Mouse (Mus musculus) lung, embryonic 15.5 days (tissue): Measurements from ENCODE around the gene Ece1. TPM values are rescaled to one million over a fixed set of nuclear protein-coding genes. Genes with fewer than 3 reads are reported as not detected.

Experiments
- ATAC-seq: fragments of 200-750 bp; cut with Nextera tagmentation; 2 replicates; pipeline ENCODE4 v1.8.0; 2017; ENCODE audit warnings: moderate number of reproducible peaks, borderline replicate concordance; ENCODE audit not compliant: low FRiP score, low TSS enrichment; ENCODE audit errors: extremely low read depth
- H3K27ac ChIP-seq: fragments of 300-500 bp; sonication (generic); 2 replicates; pipeline ENCODE4 v1.5.1; 2015; ENCODE audit warnings: moderate library complexity, mild to moderate bottlenecking, inconsistent platforms
- H3K27me3 ChIP-seq: fragments of 300-500 bp; sonication (generic); 2 replicates; pipeline ENCODE4 v1.6.1; 2015; ENCODE audit warnings: inconsistent platforms
- H3K36me3 ChIP-seq: fragments of 300-500 bp; sonication (generic); 2 replicates; pipeline ENCODE4 v1.6.1; 2015; ENCODE audit warnings: inconsistent platforms
- H3K4me1 ChIP-seq: fragments of 300-500 bp; sonication (generic); 2 replicates; pipeline ENCODE4 v1.6.1; 2015; ENCODE audit warnings: inconsistent platforms
- H3K4me2 ChIP-seq: fragments of 300-500 bp; sonication (generic); 2 replicates; pipeline ENCODE4 v1.6.1; 2015; ENCODE audit warnings: inconsistent platforms, mild to moderate bottlenecking, moderate library complexity
- H3K4me3 ChIP-seq: fragments of 300-500 bp; sonication (generic); 2 replicates; pipeline ENCODE4 v1.5.1; 2015; ENCODE audit warnings: mild to moderate bottlenecking, inconsistent platforms
- H3K9ac ChIP-seq: fragments of 300-500 bp; sonication (generic); 2 replicates; pipeline ENCODE4 v1.6.1; 2015; ENCODE audit warnings: inconsistent platforms
- H3K9me3 ChIP-seq: fragments of 300-500 bp; sonication (generic); 2 replicates; pipeline ENCODE4 v1.6.1; 2016; ENCODE audit warnings: inconsistent platforms
- WGBS: fragments of 180-500 bp; shearing (Covaris S2); methylation state at CpG from one replicate; pipeline ENCODE4 v1.1.7; 2015; 5-methylcytosine and 5-hydroxymethylcytosine counted together
- polyA plus RNA-seq: library from polyadenylated mRNA; unstranded; fragments of >200 nt; fragmentation: Nextera tagmentation; extraction: Ambion mirVana; gene quantifications from 2 replicates; pipeline ENCODE4 v1.2.1, GENCODE M21; 2015

The Ece1 gene
- polyA plus RNA-seq, 1 experiment from 2014 or later, result 48.4 TPM

GRCm38 (mm10) chr4:137887337-137887992, 25.4 kb downstream of the Ece1 start:
- no peak overlapping the region for H3K9ac ChIP-seq
- peaks cover 20% of the 10 kb centered on the region for H3K4me1 ChIP-seq
- 47% methylated on average over 10 of the region's 10 CpGs for WGBS
- no peak for ATAC-seq
- H3K4me2 ChIP-seq, result no peak overlapping the region
- no peaks in the 10 kb centered on the region for H3K9me3 ChIP-seq
- H3K4me3 ChIP-seq, result no peak overlapping the region
- no peaks in the 10 kb centered on the region for H3K36me3 ChIP-seq
- H3K27me3 ChIP-seq, result no peaks in the 10 kb centered on the region; the same call in 1 of the 2 replicates
- no peak overlapping the region for H3K27ac ChIP-seq

GRCm38 (mm10) chr4:137887993-137888388, 26.0 kb downstream of the Ece1 start:
- no peaks in the 10 kb centered on the region for H3K9me3 ChIP-seq
- no peaks in the 10 kb centered on the region for H3K36me3 ChIP-seq
- no peak overlapping the region for H3K4me3 ChIP-seq
- H3K9ac ChIP-seq, result no peak overlapping the region
- no peak overlapping the region for H3K4me2 ChIP-seq
- H3K27me3 ChIP-seq, result no peaks in the 10 kb centered on the region; the same call in 1 of the 2 replicates
- H3K4me1 ChIP-seq, result peaks cover 26% of the 10 kb centered on the region
- 19% methylated on average over 8 of the region's 8 CpGs for WGBS
- 0 out of 2 replicates have a peak, but pooled peaks have one; percentile 37 for ATAC-seq
- H3K27ac ChIP-seq, result no peak overlapping the region

GRCm38 (mm10) chr4:137890596-137890995, 28.6 kb downstream of the Ece1 start:
- H3K9me3 ChIP-seq, result no peaks in the 10 kb centered on the region
- H3K9ac ChIP-seq, result no peak overlapping the region
- 59% methylated on average over 4 of the region's 4 CpGs for WGBS
- H3K4me1 ChIP-seq, result peaks cover 26% of the 10 kb centered on the region
- no peak overlapping the region for H3K4me3 ChIP-seq
- no peak overlapping the region for H3K27ac ChIP-seq
- H3K4me2 ChIP-seq, result no peak overlapping the region
- no peak for ATAC-seq
- H3K27me3 ChIP-seq, result no peaks in the 10 kb centered on the region; the same call in 1 of the 2 replicates
- H3K36me3 ChIP-seq, result no peaks in the 10 kb centered on the region

- Histone ChIP-seq H3K4me2 (no peak overlapping the region), H3K9me3 (no peaks in the 10 kb centered on the region), H3K4me1 (peaks cover 29% of the 10 kb centered on the region), H3K27me3 (no peaks in the 10 kb centered on the region; the same call in 1 of the 2 replicates), H3K4me3 (no peak overlapping the region), H3K9ac (no peak overlapping the region), H3K36me3 (no peaks in the 10 kb centered on the region), H3K27ac (no peak overlapping the region)
- no peak; the same call in 1 of the 2 replicates for ATAC-seq
- WGBS, result 13% methylated on average over 4 of the region's 4 CpGs
These were observed 29.6 kb downstream of the Ece1 start for GRCm38 (mm10) chr4:137891553-137892145.

- WGBS, result 17% methylated on average over 11 of the region's 11 CpGs
- Histone ChIP-seq H3K4me3 (no peak overlapping the region), H3K9ac (no peak overlapping the region), H3K4me1 (peaks cover 34% of the 10 kb centered on the region), H3K27me3 (no peaks in the 10 kb centered on the region; the same call in 1 of the 2 replicates), H3K36me3 (no peaks in the 10 kb centered on the region), H3K27ac (no peak overlapping the region), H3K4me2 (no peak overlapping the region), H3K9me3 (no peaks in the 10 kb centered on the region)
- ATAC-seq, result no peak
These were observed 30.7 kb downstream of the Ece1 start for GRCm38 (mm10) chr4:137892713-137893242.

GRCm38 (mm10) chr4:137896612-137897297, 34.7 kb downstream of the Ece1 start:
- ATAC-seq, result peak; percentile 6; the same call in 1 of the 2 replicates
- Histone ChIP-seq H3K9ac (no peak overlapping the region), H3K4me3 (no peak overlapping the region), H3K27me3 (peaks cover 6% of the 10 kb centered on the region; the same call in 1 of the 2 replicates), H3K27ac (no peak overlapping the region), H3K4me2 (no peak overlapping the region), H3K4me1 (peaks cover 40% of the 10 kb centered on the region), H3K36me3 (no peaks in the 10 kb centered on the region), H3K9me3 (no peaks in the 10 kb centered on the region)
- WGBS, result 28% methylated on average over 12 of the region's 12 CpGs

- Histone ChIP-seq H3K4me3 (no peak overlapping the region), H3K4me2 (0 out of 2 replicates have a peak overlapping the region, but pooled peaks have one; percentile 4), H3K36me3 (no peaks in the 10 kb centered on the region), H3K9me3 (no peaks in the 10 kb centered on the region), H3K27ac (no peak overlapping the region), H3K4me1 (peaks cover 35% of the 10 kb centered on the region), H3K27me3 (peaks cover 6% of the 10 kb centered on the region; the same call in 1 of the 2 replicates), H3K9ac (no peak overlapping the region)
- WGBS, result 9% methylated on average over 8 of the region's 8 CpGs
- peak; percentile 41; the same call in 1 of the 2 replicates for ATAC-seq
These were observed 35.2 kb downstream of the Ece1 start for GRCm38 (mm10) chr4:137897298-137897612.

- ATAC-seq, result no peak
- no peak overlapping the region for H3K9ac ChIP-seq
These were observed 36.5 kb downstream of the Ece1 start for GRCm38 (mm10) chr4:137898490-137898889.

GRCm38 (mm10) chr4:137902268-137902667, 40.2 kb downstream of the Ece1 start:
- no peak overlapping the region for H3K4me3 ChIP-seq
- H3K36me3 ChIP-seq, result no peaks in the 10 kb centered on the region
- 83% methylated on average over 13 of the region's 13 CpGs for WGBS
- peaks cover 12% of the 10 kb centered on the region; the same call in 1 of the 2 replicates for H3K27me3 ChIP-seq
- H3K9ac ChIP-seq, result no peak overlapping the region
- H3K27ac ChIP-seq, result no peak overlapping the region
- peaks cover 19% of the 10 kb centered on the region for H3K4me1 ChIP-seq
- H3K4me2 ChIP-seq, result no peak overlapping the region
- no peaks in the 10 kb centered on the region for H3K9me3 ChIP-seq
- ATAC-seq, result no peak

More at GRCm38 (mm10) chr4:137898490-137898889, 36.5 kb downstream of the Ece1 start:
- no peaks in the 10 kb centered on the region for H3K9me3 ChIP-seq
- H3K36me3 ChIP-seq, result no peaks in the 10 kb centered on the region
- peaks cover 28% of the 10 kb centered on the region for H3K4me1 ChIP-seq
- H3K27ac ChIP-seq, result no peak overlapping the region
- no peak overlapping the region for H3K4me2 ChIP-seq
- no peak overlapping the region for H3K4me3 ChIP-seq
- 62% methylated on average over 7 of the region's 7 CpGs for WGBS
- H3K27me3 ChIP-seq, result 0 out of 2 replicates have a peak, but pooled peaks cover 6% of the 10 kb centered on the region

- 35% methylated on average over 7 of the region's 7 CpGs for WGBS
- Histone ChIP-seq H3K9me3 (no peaks in the 10 kb centered on the region), H3K4me2 (no peak overlapping the region), H3K9ac (no peak overlapping the region), H3K4me1 (peaks cover 16% of the 10 kb centered on the region), H3K27ac (no peak overlapping the region), H3K4me3 (no peak overlapping the region), H3K36me3 (no peaks in the 10 kb centered on the region), H3K27me3 (peaks cover 12% of the 10 kb centered on the region; the same call in 1 of the 2 replicates)
- ATAC-seq, result no peak
These were observed 40.8 kb downstream of the Ece1 start for GRCm38 (mm10) chr4:137902873-137903272.

GRCm38 (mm10) chr4:137904956-137905551, 43.0 kb downstream of the Ece1 start:
- no peaks in the 10 kb centered on the region for H3K36me3 ChIP-seq
- no peak overlapping the region for H3K9ac ChIP-seq
- ATAC-seq, result no peak
- H3K4me3 ChIP-seq, result no peak overlapping the region
- H3K4me2 ChIP-seq, result no peak overlapping the region
- H3K9me3 ChIP-seq, result no peaks in the 10 kb centered on the region
- peaks cover 7% of the 10 kb centered on the region; the same call in 1 of the 2 replicates for H3K27me3 ChIP-seq
- WGBS, result 60% methylated on average over 13 of the region's 13 CpGs
- H3K27ac ChIP-seq, result no peak overlapping the region
- peaks cover 15% of the 10 kb centered on the region; the same call in 1 of the 2 replicates for H3K4me1 ChIP-seq
